Mouse (Mus musculus): ENCODE results near the gene Opcml. TPM values are rescaled to one million over a fixed set of nuclear protein-coding genes. Genes with fewer than 3 reads are reported as not detected.

Gene Opcml
- total and polyA plus RNA-seq, 3 experiments: 0.82 TPM; not detected in 2

GRCm38 (mm10) chr9:27889636-27890035, 99.1 kb downstream of the Opcml start:
- Histone ChIP-seq H3K9me3 (replicated peaks) (no peaks in the 10 kb centered on the region), H3K36me3 (replicated peaks) (no peaks in the 10 kb centered on the region), H3K4me3 (ENCODE audit: low read depth, low read length) (no peak overlapping the region), H3K27me3 (ENCODE audit: insufficient read depth, low read length) (no peaks in the 10 kb centered on the region), H3K4me1 (ENCODE audit: insufficient read depth, low read depth, low read length) (no peaks in the 10 kb centered on the region)
- ATAC-seq (ENCODE audit: extremely low read depth, insufficient number of reproducible peaks, low FRiP score, poor library complexity, severe bottlenecking) (no peak), DNase-seq (ENCODE audit: low spot score) (no peak)
- TF ChIP-seq CTCF (IDR thresholded peaks at IDR 0.05; ENCODE audit: low read depth, low read length) (no peak), GATA2 (IDR thresholded peaks at IDR 0.05; ENCODE audit: borderline replicate concordance, low read depth, low read length) (no peak), POLR2AphosphoS5 (IDR thresholded peaks at IDR 0.05; ENCODE audit: insufficient replicate concordance, low read depth, low read length) (no peak), GATA1 (IDR thresholded peaks at IDR 0.05; ENCODE audit: borderline replicate concordance, low read length) (no peak), TAL1 (conservative IDR thresholded peaks at IDR 0.05; ENCODE audit: low read depth, low read length) (no peak)

DNA sequence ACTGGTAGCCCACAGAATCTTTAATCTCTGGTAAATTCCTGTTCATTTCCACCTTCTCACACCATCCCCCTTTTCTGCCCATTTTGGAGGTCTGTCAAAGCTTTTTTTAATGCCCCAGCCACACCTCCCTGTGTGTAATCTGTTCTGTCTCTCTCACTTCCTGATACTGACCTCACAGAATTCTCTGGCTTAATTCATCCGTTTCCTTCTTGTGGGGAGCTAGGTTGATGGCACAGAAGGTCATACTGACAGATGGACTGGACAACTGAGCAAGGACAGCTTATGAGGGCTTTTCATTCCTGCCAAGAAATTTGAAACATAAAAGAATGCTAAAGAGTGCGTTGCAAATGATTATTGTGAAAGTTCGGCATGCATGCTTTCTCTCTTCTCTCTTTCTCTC, 126.7 kb downstream of the Opcml start:
- DNase-seq (ENCODE audit: low spot score): no peak
- no peak for ATAC-seq (ENCODE audit: extremely low read depth, insufficient number of reproducible peaks, low FRiP score, poor library complexity, severe bottlenecking)

GRCm38 (mm10) chr9:27923495-27923894, 132.9 kb downstream of the Opcml start:
- Histone ChIP-seq H3K4me1 (ENCODE audit: insufficient read depth, low read depth, low read length) (no peaks in the 10 kb centered on the region), H3K4me3 (ENCODE audit: low read depth, low read length) (no peak overlapping the region), H3K9me3 (replicated peaks) (no peaks in the 10 kb centered on the region), H3K36me3 (replicated peaks) (no peaks in the 10 kb centered on the region), H3K27me3 (ENCODE audit: insufficient read depth, low read length) (no peaks in the 10 kb centered on the region)
- TF ChIP-seq TAL1 (conservative IDR thresholded peaks at IDR 0.05; ENCODE audit: low read depth, low read length): no peak
- TF ChIP-seq CTCF (IDR thresholded peaks at IDR 0.05; ENCODE audit: low read depth, low read length): no peak
- TF ChIP-seq GATA1 (IDR thresholded peaks at IDR 0.05; ENCODE audit: borderline replicate concordance, low read length): no peak
- ATAC-seq (ENCODE audit: extremely low read depth, insufficient number of reproducible peaks, low FRiP score, poor library complexity, severe bottlenecking) (no peak), DNase-seq (ENCODE audit: low spot score) (no peak)

More for the DNA sequence above, 126.7 kb downstream of the Opcml start:
- Histone ChIP-seq H3K4me1 (ENCODE audit: insufficient read depth, low read depth, low read length) (no peaks in the 10 kb centered on the region), H3K4me3 (ENCODE audit: low read depth, low read length) (no peak overlapping the region), H3K36me3 (replicated peaks) (no peaks in the 10 kb centered on the region), H3K9me3 (replicated peaks) (no peaks in the 10 kb centered on the region), H3K27me3 (ENCODE audit: insufficient read depth, low read length) (no peaks in the 10 kb centered on the region)
- TF ChIP-seq GATA1 (IDR thresholded peaks at IDR 0.05; ENCODE audit: borderline replicate concordance, low read length) (no peak), TAL1 (conservative IDR thresholded peaks at IDR 0.05; ENCODE audit: low read depth, low read length) (no peak), GATA2 (IDR thresholded peaks at IDR 0.05; ENCODE audit: borderline replicate concordance, low read depth, low read length) (no peak), POLR2AphosphoS5 (IDR thresholded peaks at IDR 0.05; ENCODE audit: insufficient replicate concordance, low read depth, low read length) (no peak), CTCF (IDR thresholded peaks at IDR 0.05; ENCODE audit: low read depth, low read length) (no peak)

GRCm38 (mm10) chr9:27923945-27924825, 133.6 kb downstream of the Opcml start:
- H3K4me1 ChIP-seq (ENCODE audit: insufficient read depth, low read depth, low read length): no peaks in the 10 kb centered on the region
- H3K4me3 ChIP-seq (ENCODE audit: low read depth, low read length): no peak overlapping the region
- H3K27me3 ChIP-seq (ENCODE audit: insufficient read depth, low read length): no peaks in the 10 kb centered on the region
- TF ChIP-seq GATA2 (IDR thresholded peaks at IDR 0.05; ENCODE audit: borderline replicate concordance, low read depth, low read length) (no peak), TAL1 (conservative IDR thresholded peaks at IDR 0.05; ENCODE audit: low read depth, low read length) (no peak), CTCF (IDR thresholded peaks at IDR 0.05; ENCODE audit: low read depth, low read length) (no peak), POLR2AphosphoS5 (IDR thresholded peaks at IDR 0.05; ENCODE audit: insufficient replicate concordance, low read depth, low read length) (no peak), GATA1 (IDR thresholded peaks at IDR 0.05; ENCODE audit: borderline replicate concordance, low read length) (no peak)
- no peak for DNase-seq (ENCODE audit: low spot score)
- H3K36me3 ChIP-seq (replicated peaks): no peaks in the 10 kb centered on the region
- H3K9me3 ChIP-seq (replicated peaks): no peaks in the 10 kb centered on the region
- ATAC-seq (ENCODE audit: extremely low read depth, insufficient number of reproducible peaks, low FRiP score, poor library complexity, severe bottlenecking): no peak

DNA sequence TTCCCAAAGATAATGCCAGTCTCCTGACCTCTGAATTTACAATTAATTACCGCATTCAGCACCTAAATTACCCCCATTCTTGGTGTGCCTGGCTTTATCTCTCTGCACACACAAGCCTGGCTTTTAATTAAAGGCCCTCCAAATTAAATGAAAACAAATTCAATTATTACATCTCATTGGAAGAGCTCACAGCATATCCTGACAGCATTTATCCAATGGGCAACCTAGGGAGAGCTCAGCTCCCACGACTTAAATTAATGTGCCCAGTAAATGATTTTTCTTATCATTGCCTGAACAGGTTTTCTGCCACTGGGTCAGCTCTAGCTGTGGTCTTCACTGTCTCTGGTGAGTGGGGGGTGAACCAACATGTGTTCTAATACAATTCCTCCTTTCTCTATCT, 135.1 kb downstream of the Opcml start:
- TF ChIP-seq GATA2 (IDR thresholded peaks at IDR 0.05; ENCODE audit: borderline replicate concordance, low read depth, low read length) (no peak), POLR2AphosphoS5 (IDR thresholded peaks at IDR 0.05; ENCODE audit: insufficient replicate concordance, low read depth, low read length) (no peak), GATA1 (IDR thresholded peaks at IDR 0.05; ENCODE audit: borderline replicate concordance, low read length) (no peak), CTCF (IDR thresholded peaks at IDR 0.05; ENCODE audit: low read depth, low read length) (no peak), TAL1 (conservative IDR thresholded peaks at IDR 0.05; ENCODE audit: low read depth, low read length) (no peak)
- no peak for ATAC-seq (ENCODE audit: extremely low read depth, insufficient number of reproducible peaks, low FRiP score, poor library complexity, severe bottlenecking)

DNA sequence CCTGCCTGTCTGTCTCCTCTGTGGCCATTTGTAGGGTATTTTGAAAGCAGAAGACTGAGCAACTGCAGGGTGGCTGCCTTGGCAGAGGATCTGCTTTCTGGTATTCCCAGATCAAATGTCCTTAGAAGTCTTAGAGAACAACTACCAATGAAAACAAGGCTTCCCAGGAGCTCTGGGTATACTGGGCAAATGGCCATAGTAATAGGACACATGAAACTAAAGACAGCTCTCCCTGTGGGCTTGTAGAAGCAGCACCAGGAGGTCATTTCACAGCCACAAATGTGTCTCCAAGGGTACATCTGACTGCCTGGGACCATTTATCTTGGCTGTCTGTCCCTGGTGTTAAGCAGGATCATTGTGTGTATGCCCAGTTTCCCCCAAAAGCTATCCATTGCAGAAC, 146.7 kb downstream of the Opcml start:
- Histone ChIP-seq H3K27me3 (ENCODE audit: insufficient read depth, low read length) (no peaks in the 10 kb centered on the region), H3K4me1 (ENCODE audit: insufficient read depth, low read depth, low read length) (no peaks in the 10 kb centered on the region), H3K9me3 (replicated peaks) (no peaks in the 10 kb centered on the region), H3K36me3 (replicated peaks) (no peaks in the 10 kb centered on the region), H3K4me3 (ENCODE audit: low read depth, low read length) (no peak overlapping the region)
- TF ChIP-seq POLR2AphosphoS5 (IDR thresholded peaks at IDR 0.05; ENCODE audit: insufficient replicate concordance, low read depth, low read length) (no peak), GATA2 (IDR thresholded peaks at IDR 0.05; ENCODE audit: borderline replicate concordance, low read depth, low read length) (no peak), GATA1 (IDR thresholded peaks at IDR 0.05; ENCODE audit: borderline replicate concordance, low read length) (no peak), TAL1 (conservative IDR thresholded peaks at IDR 0.05; ENCODE audit: low read depth, low read length) (no peak)
- ATAC-seq (ENCODE audit: extremely low read depth, insufficient number of reproducible peaks, low FRiP score, poor library complexity, severe bottlenecking) (no peak), DNase-seq (ENCODE audit: low spot score) (no peak)

More for the DNA sequence above, 135.1 kb downstream of the Opcml start:
- Histone ChIP-seq H3K36me3 (replicated peaks) (no peaks in the 10 kb centered on the region), H3K4me1 (ENCODE audit: insufficient read depth, low read depth, low read length) (no peaks in the 10 kb centered on the region), H3K27me3 (ENCODE audit: insufficient read depth, low read length) (no peaks in the 10 kb centered on the region), H3K9me3 (replicated peaks) (no peaks in the 10 kb centered on the region), H3K4me3 (ENCODE audit: low read depth, low read length) (no peak overlapping the region)
- DNase-seq (ENCODE audit: low spot score): no peak

All from G1E (cell line).